Mouse (Mus musculus) small intestine, adult 2 months (tissue): Measurements from ENCODE around the gene Mfap3. TPM values are rescaled to one million over a fixed set of nuclear protein-coding genes. Genes with fewer than 3 reads are reported as not detected.

Experiments
- H3K27ac ChIP-seq: fragments of 200-500 bp; 2 replicates; pipeline ENCODE4 v1.5.1; 2012; ENCODE audit warnings: low read depth, low read length, control low read depth, inconsistent platforms; ENCODE audit not compliant: insufficient read depth
- H3K27me3 ChIP-seq: fragments of 200-500 bp; 2 replicates; pipeline ENCODE4 v1.6.1; 2012; ENCODE audit warnings: mild to moderate bottlenecking, moderate library complexity, low read length, inconsistent platforms; ENCODE audit not compliant: control insufficient read depth, insufficient read depth
- H3K36me3 ChIP-seq: fragments of 200-500 bp; 2 replicates; pipeline ENCODE4 v1.6.1; 2012; ENCODE audit warnings: mild to moderate bottlenecking, low read length, control low read depth, inconsistent platforms; ENCODE audit not compliant: control insufficient read depth, insufficient read depth
- H3K4me1 ChIP-seq: fragments of 200-500 bp; 2 replicates; pipeline ENCODE4 v1.6.1; 2012; ENCODE audit warnings: low read length, inconsistent platforms, mixed read lengths; ENCODE audit not compliant: control insufficient read depth, insufficient read depth, insufficient read length
- H3K4me3 ChIP-seq: fragments of 200-500 bp; 2 replicates; pipeline ENCODE4 v1.5.1; 2012; ENCODE audit warnings: low read depth, mild to moderate bottlenecking, control low read depth, inconsistent platforms, low read length, moderate library complexity
- CTCF ChIP-seq: fragments of 200-500 bp; IDR thresholded peaks from 2 replicates; pipeline ENCODE4 v1.5.1; 2012; ENCODE audit warnings: low read depth, mild to moderate bottlenecking, control low read depth, inconsistent platforms, low read length, moderate library complexity, mixed read lengths; ENCODE audit not compliant: insufficient replicate concordance, insufficient read length; ENCODE audit errors: extremely low read depth
- POLR2A ChIP-seq: fragments of 200-500 bp; IDR thresholded peaks from 2 replicates; pipeline ENCODE4 v1.6.1; 2012; ENCODE audit warnings: low read depth, mild to moderate bottlenecking, control low read depth, inconsistent platforms, low read length, moderate library complexity
- WGBS: fragments of 180-500 bp; shearing (Covaris S2); methylation state at CpG from one replicate; pipeline ENCODE4 v1.1.7; 2018; 5-methylcytosine and 5-hydroxymethylcytosine counted together
- polyA plus RNA-seq: library from polyadenylated mRNA; depleted of rRNA; stranded (reverse); fragments of >200 nt; gene quantifications from 2 replicates; pipeline ENCODE4 v1.2.3, GENCODE M21; 2012

Gene Mfap3
- polyA plus RNA-seq, 1 experiment: 6.9 TPM

DNA sequence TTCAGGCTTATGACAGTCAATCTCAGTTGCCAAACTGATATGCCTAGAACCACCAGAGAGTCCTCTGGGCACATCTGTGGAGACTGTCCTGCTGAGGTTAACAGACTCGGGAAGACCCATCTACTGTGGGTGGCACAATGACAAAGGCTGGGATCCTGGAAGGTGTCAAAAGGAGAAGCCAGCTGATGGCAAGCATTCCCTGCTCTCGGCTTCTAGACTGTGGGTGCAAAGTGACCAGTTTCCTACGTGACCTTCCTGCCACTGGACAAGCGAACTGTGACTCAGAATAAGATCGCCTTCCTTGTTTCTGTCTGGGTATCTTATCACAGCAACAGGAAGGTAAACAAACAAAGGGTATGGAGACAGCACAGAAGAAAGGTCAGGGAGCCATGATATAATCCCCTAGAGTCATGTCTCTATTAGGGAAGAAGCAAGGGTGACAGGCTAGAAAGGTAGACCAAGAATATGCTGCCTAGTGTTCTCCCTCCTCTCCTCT, 1.5 kb upstream of the Mfap3 start:
- Histone ChIP-seq H3K36me3 (peaks cover 16% of the 10 kb centered on the region), H3K4me1 (peaks cover 5% of the 10 kb centered on the region; the same call in 1 of the 2 replicates), H3K27ac (peak overlapping the region; percentile 62), H3K4me3 (no peak overlapping the region), H3K27me3 (no peaks in the 10 kb centered on the region)
- TF ChIP-seq CTCF: no peak
- TF ChIP-seq POLR2A: no peak
- 37% methylated on average over 5 of the region's 5 CpGs for WGBS

DNA sequence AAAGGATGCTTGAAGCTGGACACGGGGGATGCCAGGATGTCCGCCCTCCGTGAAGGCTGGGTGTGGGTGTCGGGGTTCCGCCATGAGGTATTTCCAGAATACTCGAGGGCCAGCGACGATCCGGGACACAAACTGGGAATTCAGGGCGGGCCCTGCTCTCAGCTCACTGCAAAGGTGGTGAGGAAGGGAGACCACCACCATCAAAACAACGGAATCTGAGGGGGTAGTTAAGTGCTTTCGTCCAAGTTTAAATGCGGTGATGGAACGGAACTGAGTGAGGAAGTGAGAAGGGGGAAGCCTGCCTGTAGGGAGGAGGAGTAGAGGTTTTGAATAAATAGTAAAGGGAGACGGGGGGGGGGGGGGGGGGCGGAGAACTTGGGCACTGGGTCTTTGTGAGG, 286 bp downstream of the Mfap3 start:
- no peak for TF ChIP-seq CTCF
- no peak; the same call in 1 of the 2 replicates for TF ChIP-seq POLR2A
- peaks cover 5% of the 10 kb centered on the region; the same call in 1 of the 2 replicates for H3K4me1 ChIP-seq
- H3K27me3 ChIP-seq: no peaks in the 10 kb centered on the region
- H3K4me3 ChIP-seq: peak overlapping the region; percentile 96
- WGBS: under 1% methylated on average over 16 of the region's 16 CpGs
- H3K27ac ChIP-seq: 0 out of 2 replicates have a peak overlapping the region, but pooled peaks have one; percentile 19
- peaks cover 2% of the 10 kb centered on the region; the same call in 1 of the 2 replicates for H3K36me3 ChIP-seq

DNA sequence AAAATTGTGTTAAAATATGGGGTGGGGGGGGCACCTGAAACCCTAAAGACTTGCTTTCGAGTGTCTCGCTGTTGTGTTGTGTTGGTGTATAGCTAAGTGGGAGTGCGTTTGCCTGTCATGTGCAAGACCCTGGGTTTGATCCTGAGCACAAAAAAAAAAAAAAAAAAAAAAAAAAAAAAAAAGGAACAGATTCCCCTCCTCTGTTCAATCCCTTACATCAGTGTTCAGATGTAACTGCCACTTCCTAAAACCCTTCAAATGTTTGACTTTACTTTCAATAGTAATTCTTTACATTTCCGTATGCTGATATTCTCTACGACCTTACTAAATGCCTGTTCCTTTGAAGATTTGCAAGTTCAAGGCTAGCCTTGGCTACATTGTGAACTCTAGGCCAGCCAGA, 840 bp downstream of the Mfap3 start:
- Histone ChIP-seq H3K36me3 (no peaks in the 10 kb centered on the region), H3K27me3 (no peaks in the 10 kb centered on the region), H3K27ac (no peak overlapping the region), H3K4me3 (peak overlapping the region; percentile 12; the same call in 1 of the 2 replicates), H3K4me1 (peaks cover 5% of the 10 kb centered on the region; the same call in 1 of the 2 replicates)
- TF ChIP-seq POLR2A (no peak), CTCF (no peak)
- 68% methylated on average over 5 of the region's 5 CpGs for WGBS

DNA sequence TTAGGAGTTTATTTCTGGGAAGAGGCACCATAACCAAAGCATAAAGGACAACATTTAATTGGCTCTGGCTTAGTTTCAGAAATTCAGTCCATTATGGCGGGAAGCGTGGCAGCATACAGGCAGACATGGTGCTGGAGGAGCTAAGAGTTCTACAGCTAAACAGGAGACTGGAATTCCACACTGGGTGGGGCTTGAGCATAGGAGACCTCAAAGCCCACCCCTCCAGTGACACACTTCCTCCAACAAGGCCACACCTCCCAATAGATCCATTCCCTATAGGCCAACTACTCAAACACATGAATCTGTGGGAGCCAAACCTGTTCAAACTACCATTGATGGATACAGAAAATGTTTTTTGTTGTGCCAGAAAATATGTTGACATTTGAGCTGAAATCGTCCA, 2.7 kb downstream of the Mfap3 start:
- no peak overlapping the region for H3K27ac ChIP-seq
- no peaks in the 10 kb centered on the region for H3K36me3 ChIP-seq
- H3K27me3 ChIP-seq: no peaks in the 10 kb centered on the region
- H3K4me1 ChIP-seq: peaks cover 7% of the 10 kb centered on the region; the same call in 1 of the 2 replicates
- TF ChIP-seq CTCF: no peak
- no peak for TF ChIP-seq POLR2A
- H3K4me3 ChIP-seq: no peak overlapping the region
- WGBS: 97% methylated on average over 3 of the region's 3 CpGs

DNA sequence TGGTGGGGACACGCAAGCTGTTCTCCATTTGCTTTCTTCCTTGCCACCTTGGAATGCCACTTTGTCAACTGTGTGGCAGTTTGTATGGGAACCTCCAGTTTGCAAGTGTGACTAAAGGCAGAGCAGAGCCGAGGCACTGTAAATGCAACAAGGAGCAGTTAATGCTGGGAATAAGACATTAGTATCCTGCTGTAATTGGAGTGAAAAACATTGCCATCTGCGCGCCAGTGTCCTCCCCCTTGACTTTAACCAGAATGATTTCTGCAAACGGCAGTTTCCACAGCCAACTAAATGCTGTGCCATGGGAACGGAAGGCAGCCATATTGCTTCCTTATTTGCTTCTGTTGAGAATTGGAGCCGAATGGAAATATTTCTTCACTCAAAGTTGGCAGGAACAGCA, 3.6 kb downstream of the Mfap3 start:
- WGBS: 90% methylated on average over 7 of the region's 7 CpGs
- Histone ChIP-seq H3K4me1 (peaks cover 5% of the 10 kb centered on the region; the same call in 1 of the 2 replicates), H3K4me3 (no peak overlapping the region), H3K27me3 (no peaks in the 10 kb centered on the region), H3K36me3 (no peaks in the 10 kb centered on the region), H3K27ac (no peak overlapping the region)
- TF ChIP-seq CTCF: no peak
- TF ChIP-seq POLR2A: no peak

DNA sequence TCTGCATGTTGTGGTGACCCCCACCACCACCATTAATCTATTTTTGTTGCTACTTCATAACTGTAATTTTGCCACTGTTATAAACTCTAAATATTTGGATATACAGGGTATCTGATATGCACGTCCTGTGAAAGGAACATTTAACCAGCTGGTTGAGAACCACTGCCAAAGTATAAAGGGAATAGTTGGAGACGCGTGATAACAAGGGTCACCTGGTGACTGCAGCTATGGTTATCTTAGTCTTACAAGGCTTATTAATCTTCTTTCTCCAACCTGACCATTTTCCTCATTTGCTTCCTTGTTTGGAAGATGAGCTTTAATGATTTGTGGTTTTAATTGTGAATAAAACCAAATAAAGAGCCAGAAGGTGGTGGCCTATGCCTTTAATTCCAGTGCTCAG, 5.0 kb downstream of the Mfap3 start:
- no peaks in the 10 kb centered on the region for H3K27me3 ChIP-seq
- 42% methylated on average over 3 of the region's 3 CpGs for WGBS
- no peak overlapping the region for H3K4me3 ChIP-seq
- H3K4me1 ChIP-seq: peaks cover 4% of the 10 kb centered on the region; the same call in 1 of the 2 replicates
- 0 out of 2 replicates have a peak, but pooled peaks cover 1% of the 10 kb centered on the region for H3K36me3 ChIP-seq
- H3K27ac ChIP-seq: no peak overlapping the region
- no peak for TF ChIP-seq POLR2A
- no peak for TF ChIP-seq CTCF

DNA sequence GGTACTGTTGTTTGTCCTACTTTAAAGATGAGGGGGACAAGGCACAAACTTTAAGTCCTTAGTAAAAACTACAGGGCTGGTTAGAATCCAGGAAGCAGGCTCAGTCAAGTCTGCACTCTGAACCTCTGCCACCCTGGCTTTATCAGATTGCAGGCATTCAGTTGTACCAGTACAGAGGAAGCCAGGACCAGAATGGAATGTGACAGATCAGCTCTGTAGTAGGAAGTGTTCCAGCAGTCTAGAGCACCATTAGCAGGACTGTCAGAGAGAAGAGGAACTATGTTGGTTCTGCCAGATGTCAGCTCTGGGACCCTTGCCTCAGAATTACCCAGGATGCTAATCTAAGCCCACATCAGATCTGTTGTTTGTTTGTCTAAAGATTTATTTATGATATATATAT, 6.1 kb downstream of the Mfap3 start:
- H3K4me1 ChIP-seq: peaks cover 2% of the 10 kb centered on the region; the same call in 1 of the 2 replicates
- H3K27me3 ChIP-seq: no peaks in the 10 kb centered on the region
- H3K27ac ChIP-seq: no peak overlapping the region
- H3K36me3 ChIP-seq: peaks cover 8% of the 10 kb centered on the region
- H3K4me3 ChIP-seq: no peak overlapping the region
- TF ChIP-seq CTCF: no peak
- TF ChIP-seq POLR2A: no peak
